Mouse (Mus musculus) neural tube, embryonic 11.5 days (tissue): ENCODE measurements around the gene Abtb1. TPM values are rescaled to one million over a fixed set of nuclear protein-coding genes. Genes with fewer than 3 reads are reported as not detected.

Experiments used
- ATAC-seq: fragments of 200-750 bp; cut with Nextera tagmentation; 2 replicates; pipeline ENCODE4 v1.8.0; 2017; ENCODE audit warnings: moderate number of reproducible peaks, mild to moderate bottlenecking, moderate TSS enrichment, moderate library complexity; ENCODE audit not compliant: insufficient read depth, low FRiP score, low TSS enrichment
- DNase-seq: peaks from one replicate; pipeline ENCODE4 v3.0.0-alpha.2; 2015; ENCODE audit warnings: low spot score
- H3K27ac ChIP-seq: fragments of 300-500 bp; sonication (generic); 2 replicates; pipeline ENCODE4 v1.5.1; 2014; ENCODE audit warnings: low read depth, mild to moderate bottlenecking, low read length
- H3K27me3 ChIP-seq: fragments of 300-500 bp; sonication (generic); 2 replicates; pipeline ENCODE4 v1.6.1; 2014; ENCODE audit warnings: mild to moderate bottlenecking, low read length, mixed read lengths; ENCODE audit not compliant: control insufficient read depth, insufficient read depth
- H3K36me3 ChIP-seq: fragments of 300-500 bp; sonication (generic); 2 replicates; pipeline ENCODE4 v1.6.1; 2014; ENCODE audit warnings: mild to moderate bottlenecking, low read length, moderate library complexity, mixed read lengths; ENCODE audit not compliant: control insufficient read depth, insufficient read depth
- H3K4me1 ChIP-seq: fragments of 300-500 bp; sonication (generic); 2 replicates; pipeline ENCODE4 v1.6.1; 2014; ENCODE audit warnings: low read length, mixed read lengths; ENCODE audit not compliant: control insufficient read depth, insufficient read depth
- H3K4me2 ChIP-seq: fragments of 300-500 bp; sonication (generic); 2 replicates; pipeline ENCODE4 v1.6.1; 2014; ENCODE audit warnings: low read depth, mild to moderate bottlenecking, moderate library complexity
- H3K4me3 ChIP-seq: fragments of 300-500 bp; sonication (generic); 2 replicates; pipeline ENCODE4 v1.5.1; 2014; ENCODE audit warnings: low read depth, low read length
- H3K9ac ChIP-seq: fragments of 300-500 bp; sonication (generic); 2 replicates; pipeline ENCODE4 v1.6.1; 2014; ENCODE audit warnings: mild to moderate bottlenecking, low read length
- H3K9me3 ChIP-seq: fragments of 300-500 bp; sonication (generic); 2 replicates; pipeline ENCODE4 v1.6.1; 2016; ENCODE audit warnings: low read length; ENCODE audit not compliant: control insufficient read depth
- WGBS: fragments of 180-500 bp; shearing (Covaris S2); extraction: QIAGEN DNeasy Blood & Tissue Kit; methylation state at CpG from one replicate; pipeline ENCODE4 v1.1.7; 2014; 5-methylcytosine and 5-hydroxymethylcytosine counted together
- polyA plus RNA-seq: library from polyadenylated mRNA; unstranded; fragments of >200 nt; fragmentation: Nextera tagmentation; extraction: Ambion mirVana; gene quantifications from 2 replicates; pipeline ENCODE4 v1.2.1, GENCODE M21; 2014

The Abtb1 gene
- polyA plus RNA-seq, 1 experiment from 2014 or later, result 28.4 TPM

DNA sequence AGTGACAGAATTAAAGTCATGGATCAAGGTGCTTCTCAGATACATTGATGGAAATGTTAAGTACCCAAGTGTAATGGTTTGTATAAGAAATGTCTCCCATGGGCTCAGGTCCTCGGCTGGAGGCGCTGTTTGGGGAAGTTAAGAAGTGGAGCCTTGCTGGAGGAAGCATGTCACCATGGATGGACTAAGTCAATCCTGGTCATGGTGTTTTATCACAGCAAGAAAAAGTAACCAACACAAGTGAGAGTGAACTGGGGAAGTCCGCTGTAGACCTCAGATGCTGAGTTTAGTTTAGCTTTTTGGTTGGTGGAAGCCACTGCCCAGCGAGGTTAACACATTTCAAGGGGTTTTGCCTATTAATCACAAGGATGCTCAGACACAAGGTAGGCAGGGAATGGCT, 12.2 kb downstream of the Abtb1 start:
- ATAC-seq, result no peak
- Histone ChIP-seq H3K4me3 (no peak overlapping the region), H3K27ac (no peak overlapping the region), H3K4me1 (no peaks in the 10 kb centered on the region), H3K4me2 (no peak overlapping the region), H3K9me3 (no peaks in the 10 kb centered on the region), H3K27me3 (no peaks in the 10 kb centered on the region), H3K9ac (no peak overlapping the region), H3K36me3 (no peaks in the 10 kb centered on the region)
- DNase-seq, result no peak
- 90% methylated on average over 4 of the region's 4 CpGs for WGBS

DNA sequence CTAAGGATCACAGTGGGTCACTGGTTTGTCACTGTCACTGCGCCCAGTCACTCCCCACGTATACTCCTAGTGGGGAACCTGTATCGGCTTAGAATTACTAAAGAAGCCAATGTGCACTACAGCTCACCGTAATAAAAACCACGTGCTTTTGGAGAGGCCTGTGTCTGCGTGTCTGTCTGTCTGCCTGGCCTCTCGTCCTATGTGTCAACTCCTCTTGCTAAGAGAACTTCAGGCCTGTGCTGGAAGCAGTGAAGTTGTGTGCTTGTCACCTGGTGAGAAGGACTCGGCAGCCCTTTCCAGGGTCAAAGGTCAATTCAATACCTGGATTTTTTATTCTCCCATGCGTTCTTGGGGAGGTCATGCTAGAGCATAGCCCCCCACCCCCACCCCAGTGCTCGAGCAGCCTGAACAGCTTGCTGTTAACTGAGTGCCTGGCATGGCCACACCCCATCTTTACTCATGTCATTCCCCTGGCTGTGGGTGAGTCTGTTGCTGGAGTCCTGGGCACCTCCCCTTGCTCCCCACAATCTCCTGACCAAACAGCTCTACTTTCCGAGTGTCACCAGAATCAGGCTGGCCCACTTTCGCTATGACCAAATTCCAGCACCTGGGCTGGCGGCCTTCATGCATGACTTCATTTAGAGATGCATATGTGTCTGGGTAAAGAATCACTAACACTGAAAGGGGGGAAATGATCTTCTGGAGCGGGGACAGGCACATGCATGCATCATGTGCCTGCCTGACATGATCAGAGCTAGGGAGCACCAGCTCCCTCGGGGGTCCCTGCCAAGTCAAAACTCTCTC, 13.4 kb downstream of the Abtb1 start:
- no peak overlapping the region for H3K9ac ChIP-seq
- no peaks in the 10 kb centered on the region for H3K27me3 ChIP-seq
- H3K4me2 ChIP-seq, result no peak overlapping the region
- no peak overlapping the region for H3K27ac ChIP-seq
- no peaks in the 10 kb centered on the region for H3K4me1 ChIP-seq
- no peak overlapping the region for H3K4me3 ChIP-seq
- no peaks in the 10 kb centered on the region for H3K9me3 ChIP-seq
- WGBS, result 73% methylated on average over 15 of the region's 15 CpGs
- H3K36me3 ChIP-seq, result no peaks in the 10 kb centered on the region
- no peak for DNase-seq
- no peak for ATAC-seq

DNA sequence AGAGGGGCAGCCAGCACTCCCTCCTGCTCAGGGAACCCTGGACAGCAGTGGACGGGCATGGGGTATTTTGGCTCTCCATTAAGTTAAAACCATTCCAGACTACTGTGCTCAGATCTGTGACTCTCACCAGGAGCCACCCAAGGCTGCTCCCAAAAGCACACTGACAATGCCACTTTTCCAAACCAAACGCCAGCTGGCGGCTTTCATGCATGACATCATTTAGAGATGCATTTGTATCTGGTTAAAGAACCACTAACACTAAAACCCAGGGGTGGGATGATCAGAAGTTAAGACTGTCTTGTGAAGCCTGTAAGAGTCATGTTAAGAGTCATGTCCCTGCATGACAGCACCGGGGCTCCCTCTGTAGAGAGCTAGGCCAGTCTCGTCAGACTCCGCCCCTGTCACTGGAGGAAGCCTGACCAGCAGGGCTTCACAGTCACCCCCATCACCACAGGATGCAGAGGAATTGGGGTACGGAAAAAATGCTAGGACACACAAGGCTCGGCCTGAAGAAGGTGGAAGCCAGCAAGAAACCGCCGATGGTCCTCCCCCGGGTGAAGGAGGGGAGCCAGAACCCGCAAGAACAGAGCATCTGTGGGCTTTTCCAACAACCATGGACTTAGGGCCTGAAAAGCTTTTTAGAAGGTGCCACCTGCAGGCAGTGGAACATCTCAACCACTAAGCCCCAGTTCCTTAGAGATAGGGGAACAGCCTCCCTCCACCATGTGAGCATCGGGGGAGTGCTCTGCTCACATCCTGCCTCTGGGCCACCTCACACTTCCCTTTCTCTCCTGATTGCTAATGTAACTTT, 14.2 kb downstream of the Abtb1 start:
- ATAC-seq, result no peak
- Histone ChIP-seq H3K36me3 (no peaks in the 10 kb centered on the region), H3K4me2 (no peak overlapping the region), H3K9ac (no peak overlapping the region), H3K4me3 (no peak overlapping the region), H3K9me3 (no peaks in the 10 kb centered on the region), H3K27me3 (no peaks in the 10 kb centered on the region), H3K27ac (no peak overlapping the region), H3K4me1 (no peaks in the 10 kb centered on the region)
- whole genome bisulfite sequencing, result 64% methylated on average over 13 of the region's 13 CpGs
- DNase-seq, result no peak

DNA sequence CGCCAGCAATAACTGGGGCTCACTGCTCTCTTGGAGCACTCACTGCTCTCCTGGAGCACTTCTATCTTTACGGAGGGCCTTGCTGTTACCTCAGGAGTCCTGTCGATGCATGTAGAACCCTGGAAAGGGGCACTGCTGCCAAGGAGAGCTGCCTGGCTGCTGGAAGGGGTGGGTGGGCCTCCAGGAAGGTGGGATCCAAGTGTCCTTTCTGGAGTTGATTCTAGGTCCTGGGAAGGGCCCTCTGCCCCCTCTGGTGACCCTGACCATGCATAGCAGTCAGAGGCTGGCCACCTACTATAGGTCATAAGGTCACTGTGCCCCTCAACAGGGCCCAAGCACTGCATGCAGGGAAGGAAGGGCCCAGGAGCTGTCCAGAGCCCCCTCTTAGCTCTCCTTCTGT, 14.8 kb downstream of the Abtb1 start:
- Histone ChIP-seq H3K27ac (no peak overlapping the region), H3K36me3 (no peaks in the 10 kb centered on the region), H3K4me2 (no peak overlapping the region), H3K4me3 (no peak overlapping the region), H3K27me3 (no peaks in the 10 kb centered on the region), H3K9me3 (no peaks in the 10 kb centered on the region), H3K4me1 (no peaks in the 10 kb centered on the region), H3K9ac (no peak overlapping the region)
- 82% methylated on average over 3 of the region's 3 CpGs for WGBS
- DNase-seq (no peak), ATAC-seq (no peak)

DNA sequence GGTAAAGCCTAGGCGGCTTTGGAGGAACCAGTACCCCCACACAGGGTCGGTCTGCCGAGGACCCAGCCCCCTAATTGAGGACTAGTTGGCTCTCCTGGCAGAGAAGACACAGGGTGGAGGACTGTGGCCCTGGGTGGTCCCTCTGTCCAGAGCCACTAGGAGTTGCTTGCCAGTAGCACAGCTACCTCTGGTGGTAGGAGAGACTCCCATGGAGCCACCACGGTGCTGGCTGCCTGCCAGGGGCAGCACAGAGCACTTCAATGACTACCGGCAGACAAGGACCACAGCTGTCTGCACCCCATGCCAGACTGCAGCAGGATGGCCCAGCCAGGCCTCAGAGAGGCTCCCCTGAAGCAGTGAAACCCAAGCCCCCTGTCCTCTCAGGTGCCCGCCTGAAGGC, 15.2 kb downstream of the Abtb1 start:
- no peaks in the 10 kb centered on the region for H3K27me3 ChIP-seq
- ATAC-seq, result peak; percentile 41; the same call in 1 of the 2 replicates
- 28% methylated on average over 6 of the region's 6 CpGs for WGBS
- no peak overlapping the region for H3K9ac ChIP-seq
- no peaks in the 10 kb centered on the region for H3K36me3 ChIP-seq
- H3K4me3 ChIP-seq, result no peak overlapping the region
- peak; percentile 68 for DNase-seq
- H3K4me1 ChIP-seq, result no peaks in the 10 kb centered on the region
- H3K27ac ChIP-seq, result no peak overlapping the region
- H3K9me3 ChIP-seq, result no peaks in the 10 kb centered on the region
- no peak overlapping the region for H3K4me2 ChIP-seq

DNA sequence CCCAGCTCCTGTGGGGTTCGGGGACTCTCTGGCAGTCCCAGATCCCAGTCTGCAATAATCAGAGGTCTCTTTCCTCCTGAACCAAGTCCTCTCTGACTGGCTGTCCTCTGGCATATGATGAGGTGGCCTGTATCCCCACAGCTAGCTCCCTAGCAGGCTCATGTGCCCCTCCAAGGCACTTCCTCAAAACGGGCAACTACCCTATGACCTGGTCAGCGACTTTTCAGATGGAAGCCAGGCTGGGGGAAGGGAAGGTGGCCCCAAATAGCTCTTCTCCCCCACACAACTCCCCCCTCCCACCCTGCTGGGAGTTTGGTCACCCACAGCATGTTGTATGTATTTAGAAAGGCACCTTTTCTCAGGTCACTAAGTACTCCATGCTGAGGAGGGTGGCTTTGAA, 15.7 kb downstream of the Abtb1 start:
- H3K27ac ChIP-seq, result no peak overlapping the region
- no peak overlapping the region for H3K4me2 ChIP-seq
- no peak overlapping the region for H3K4me3 ChIP-seq
- DNase-seq (no peak), ATAC-seq (no peak)
- no peaks in the 10 kb centered on the region for H3K27me3 ChIP-seq
- no peak overlapping the region for H3K9ac ChIP-seq
- no peaks in the 10 kb centered on the region for H3K9me3 ChIP-seq
- no peaks in the 10 kb centered on the region for H3K4me1 ChIP-seq
- WGBS, result 52% methylated on average over 3 of the region's 3 CpGs
- H3K36me3 ChIP-seq, result no peaks in the 10 kb centered on the region

DNA sequence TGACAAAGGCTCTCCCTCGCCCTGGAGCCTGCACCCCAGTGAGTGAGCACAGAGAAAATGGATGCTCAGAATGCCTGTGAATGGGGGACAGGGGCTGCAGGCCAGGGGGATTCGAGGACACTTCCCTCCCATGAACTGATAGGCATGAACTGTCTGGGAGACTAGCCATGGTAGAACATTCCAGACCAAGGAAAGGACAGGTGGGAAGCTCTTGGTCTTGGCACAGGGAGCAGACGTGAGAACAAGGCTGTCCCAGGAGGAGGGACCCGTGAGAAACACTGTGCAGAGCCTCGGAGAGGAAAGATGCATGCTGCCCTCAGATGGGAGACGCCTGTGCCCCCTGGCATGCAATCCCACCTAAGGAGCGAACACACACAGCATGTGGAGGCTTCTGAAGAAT, 17.6 kb downstream of the Abtb1 start:
- Histone ChIP-seq H3K9ac (no peak overlapping the region), H3K9me3 (no peaks in the 10 kb centered on the region), H3K27ac (no peak overlapping the region), H3K4me3 (no peak overlapping the region), H3K4me1 (no peaks in the 10 kb centered on the region), H3K36me3 (no peaks in the 10 kb centered on the region), H3K27me3 (no peaks in the 10 kb centered on the region), H3K4me2 (no peak overlapping the region)
- WGBS, result 75% methylated on average over 7 of the region's 7 CpGs
- no peak for ATAC-seq
- no peak for DNase-seq

DNA sequence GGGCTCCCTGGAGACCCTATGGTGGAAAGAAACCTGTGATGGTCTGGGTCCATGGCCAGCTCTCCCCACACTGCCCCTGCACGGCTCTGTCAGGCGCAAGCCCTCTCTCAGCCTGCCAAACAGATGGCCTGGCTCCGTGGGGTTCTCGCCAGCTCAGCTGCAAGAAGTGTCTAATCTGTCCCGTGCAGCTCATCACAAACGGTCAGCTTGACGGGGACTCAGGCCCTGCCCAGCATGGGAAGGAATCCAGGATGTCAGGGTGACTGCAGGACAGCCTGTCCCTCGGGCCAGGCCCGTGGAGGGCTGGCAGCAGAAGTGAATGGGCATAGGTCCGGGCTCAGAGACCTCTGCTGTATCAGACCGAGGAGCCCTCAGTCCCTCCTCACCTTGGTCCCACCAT, 19.9 kb downstream of the Abtb1 start:
- ATAC-seq (no peak), DNase-seq (no peak)
- H3K9me3 ChIP-seq, result no peaks in the 10 kb centered on the region
- H3K4me3 ChIP-seq, result no peak overlapping the region
- no peak overlapping the region for H3K9ac ChIP-seq
- WGBS, result 72% methylated on average over 11 of the region's 11 CpGs
- H3K27ac ChIP-seq, result no peak overlapping the region
- H3K4me1 ChIP-seq, result no peaks in the 10 kb centered on the region
- no peaks in the 10 kb centered on the region for H3K27me3 ChIP-seq
- H3K36me3 ChIP-seq, result no peaks in the 10 kb centered on the region
- H3K4me2 ChIP-seq, result no peak overlapping the region

DNA sequence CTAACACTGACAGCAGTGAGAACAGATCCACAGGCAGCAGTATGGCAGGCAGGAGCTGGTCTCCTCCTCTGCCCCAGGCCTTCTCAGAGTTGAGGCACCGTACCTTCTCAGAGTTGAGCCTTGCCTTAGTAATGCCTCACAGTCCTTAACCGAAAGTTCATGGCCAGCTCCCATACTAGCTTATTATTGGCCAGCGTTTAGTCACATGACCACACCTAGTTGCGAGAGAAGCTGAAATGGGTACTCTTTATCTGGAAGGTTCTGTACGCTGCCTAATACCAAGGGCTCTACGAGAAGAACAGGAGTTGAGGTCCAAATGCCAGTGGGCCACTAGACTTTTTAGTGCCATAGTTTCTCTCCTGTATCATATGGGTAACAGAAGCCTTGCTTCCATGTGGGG, 20.5 kb downstream of the Abtb1 start:
- WGBS, result 90% methylated on average over 6 of the region's 6 CpGs

More for the DNA sequence above, 20.5 kb downstream of the Abtb1 start:
- ATAC-seq, result no peak
- Histone ChIP-seq H3K36me3 (no peaks in the 10 kb centered on the region), H3K9ac (no peak overlapping the region), H3K4me3 (no peak overlapping the region), H3K27me3 (no peaks in the 10 kb centered on the region), H3K27ac (no peak overlapping the region), H3K9me3 (no peaks in the 10 kb centered on the region), H3K4me2 (no peak overlapping the region), H3K4me1 (no peaks in the 10 kb centered on the region)
- DNase-seq, result no peak
